11 mouse cellular contexts compared by ENCODE assay signal in the genomic region with DNA sequence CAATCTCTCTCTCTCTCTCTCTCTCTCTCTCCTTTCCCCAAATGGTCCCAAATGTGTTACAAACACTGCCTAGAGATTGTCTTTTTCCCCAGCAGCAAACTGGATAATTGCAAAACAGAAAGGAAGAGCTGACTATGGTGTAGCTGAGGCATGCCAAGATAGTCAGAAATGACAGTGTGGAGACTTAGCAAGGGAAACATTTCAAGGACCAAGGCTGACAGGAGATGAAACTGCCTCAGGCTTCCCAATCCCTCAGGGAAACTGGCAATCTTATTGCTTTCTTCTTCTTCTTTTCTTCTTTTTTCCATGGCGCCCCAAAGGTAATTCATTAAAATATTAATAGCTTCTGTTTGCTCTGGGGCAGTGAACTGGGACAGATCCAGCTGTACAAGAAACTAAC.
A peak's percentile ranks its signal among the peaks of the same experiment; 100 is the strongest.
DNase-seq lines count a peak whose midpoint lies in the region; ATAC-seq lines count a peak whose summit lies in the region.
"Had no signal": no experiment of that assay in that cellular context is flagged by ENCODE, and none has a peak within 500 bp of the region (broad histone marks: within the 10 kb centered on the region; RNA-seq: fewer than 3 reads in every experiment).

No protein-coding gene starts in this region.

- H3K4me2 ChIP-seq in midbrain, embryonic 11.5 days, result no peak overlapping the region
- H3K4me2 ChIP-seq in hindbrain, embryonic 16.5 days (ENCODE audit: low read length), result no peak overlapping the region
- no peak overlapping the region for H3K4me2 ChIP-seq in midbrain, embryonic 14.5 days (ENCODE audit: low read length)
- H3K4me2 ChIP-seq: embryonic facial prominence, embryonic 12.5 days; heart, embryonic 11.5 days; heart, embryonic 15.5 days had no signal

- no peaks in the 10 kb centered on the region for H3K9me3 ChIP-seq in midbrain, embryonic 10.5 days (replicated peaks)
- H3K9me3 ChIP-seq in midbrain, embryonic 11.5 days (ENCODE audit: control insufficient read depth, low read length), result no peaks in the 10 kb centered on the region
- no peaks in the 10 kb centered on the region for H3K9me3 ChIP-seq in hindbrain, embryonic 16.5 days (ENCODE audit: control insufficient read depth, low read length)
- no peaks in the 10 kb centered on the region for H3K9me3 ChIP-seq in midbrain, embryonic 14.5 days (ENCODE audit: control insufficient read depth, low read length)
- H3K9me3 ChIP-seq: embryonic facial prominence, embryonic 12.5 days; heart, embryonic 15.5 days had no signal

- no peaks in the 10 kb centered on the region for H3K27me3 ChIP-seq in midbrain, embryonic 10.5 days (ENCODE audit: low read depth, poor library complexity, severe bottlenecking)
- H3K27me3 ChIP-seq in midbrain, embryonic 11.5 days (ENCODE audit: control insufficient read depth, insufficient read depth, low read length), result no peaks in the 10 kb centered on the region
- H3K27me3 ChIP-seq in hindbrain, embryonic 16.5 days (replicated peaks; ENCODE audit: control insufficient read depth, insufficient read depth, low read length), result no peaks in the 10 kb centered on the region
- H3K27me3 ChIP-seq in midbrain, embryonic 14.5 days (ENCODE audit: control insufficient read depth, insufficient read depth, low read length), result no peaks in the 10 kb centered on the region
- H3K27me3 ChIP-seq: embryonic facial prominence, embryonic 12.5 days; heart, embryonic 15.5 days had no signal

- no peak for DNase-seq in midbrain, embryonic 10.5 days (ENCODE audit: low spot score)
- DNase-seq in midbrain, embryonic 11.5 days (ENCODE audit: low spot score, missing footprints), result no peak
- DNase-seq in midbrain, embryonic 14.5 days, result peak; percentile 67
- no peak for DNase-seq in T-cell, adult 2 months (ENCODE audit: low spot score)
- DNase-seq in kidney, postnatal 4 days, result no peak

- no peak overlapping the region for H3K4me3 ChIP-seq in midbrain, embryonic 10.5 days
- no peak overlapping the region for H3K4me3 ChIP-seq in midbrain, embryonic 11.5 days (ENCODE audit: low read depth, low read length)
- no peak overlapping the region for H3K4me3 ChIP-seq in hindbrain, embryonic 16.5 days (ENCODE audit: low read length)
- H3K4me3 ChIP-seq in midbrain, embryonic 14.5 days (replicated peaks; ENCODE audit: low read depth, low read length), result no peak overlapping the region
- H3K4me3 ChIP-seq: embryonic facial prominence, embryonic 12.5 days; heart, adult 2 months; heart, embryonic 15.5 days had no signal

- no peaks in the 10 kb centered on the region for H3K36me3 ChIP-seq in midbrain, embryonic 10.5 days
- H3K36me3 ChIP-seq in midbrain, embryonic 11.5 days (ENCODE audit: control insufficient read depth, insufficient read depth, low read length), result no peaks in the 10 kb centered on the region
- H3K36me3 ChIP-seq in hindbrain, embryonic 16.5 days (ENCODE audit: control insufficient read depth, insufficient read depth, low read length), result no peaks in the 10 kb centered on the region
- H3K36me3 ChIP-seq in midbrain, embryonic 14.5 days (ENCODE audit: control insufficient read depth, insufficient read depth, low read length), result no peaks in the 10 kb centered on the region
- H3K36me3 ChIP-seq: embryonic facial prominence, embryonic 12.5 days; heart, embryonic 15.5 days had no signal

- 70% methylated on average over 1 of the region's 1 CpGs for WGBS in midbrain, embryonic 10.5 days
- WGBS in midbrain, embryonic 11.5 days, result 59% methylated on average over 1 of the region's 1 CpGs
- WGBS in hindbrain, embryonic 16.5 days, result 65% methylated on average over 1 of the region's 1 CpGs
- WGBS in midbrain, embryonic 14.5 days, result 47% methylated on average over 1 of the region's 1 CpGs

- no peak overlapping the region for H3K9ac ChIP-seq in midbrain, embryonic 11.5 days (ENCODE audit: low read length)
- H3K9ac ChIP-seq in hindbrain, embryonic 16.5 days (ENCODE audit: low read depth, low read length), result no peak overlapping the region
- H3K9ac ChIP-seq in midbrain, embryonic 14.5 days (replicated peaks; ENCODE audit: low read length), result no peak overlapping the region
- H3K9ac ChIP-seq: embryonic facial prominence, embryonic 12.5 days; heart, embryonic 15.5 days had no signal

- H3K27ac ChIP-seq in midbrain, embryonic 10.5 days (replicated peaks), result 0 out of 2 replicates have a peak overlapping the region, but pooled peaks have one; percentile 13
- no peak overlapping the region for H3K27ac ChIP-seq in midbrain, embryonic 11.5 days (ENCODE audit: low read depth, low read length)
- no peak overlapping the region for H3K27ac ChIP-seq in hindbrain, embryonic 16.5 days (ENCODE audit: low read depth, low read length)
- H3K27ac ChIP-seq in midbrain, embryonic 14.5 days (replicated peaks; ENCODE audit: low read depth, low read length), result peak overlapping the region; percentile 46; the same call in 1 of the 2 replicates
- H3K27ac ChIP-seq: embryonic facial prominence, embryonic 12.5 days; heart, adult 2 months; heart, embryonic 15.5 days had no signal

- ATAC-seq in midbrain, embryonic 11.5 days (ENCODE audit: low FRiP score), result no peak
- ATAC-seq in hindbrain, embryonic 16.5 days, result peak; percentile 25; the same call in 1 of the 2 replicates
- ATAC-seq in midbrain, embryonic 14.5 days (ENCODE audit: low FRiP score, low TSS enrichment), result 0 out of 2 replicates have a peak, but pooled peaks have one; percentile 13
- ATAC-seq in megakaryocyte progenitor cell, adult 5-6 weeks (replicated peaks; ENCODE audit: poor library complexity), result no peak

- H3K4me1 ChIP-seq in midbrain, embryonic 10.5 days, result peaks cover 25% of the 10 kb centered on the region
- peaks cover 4% of the 10 kb centered on the region; the same call in 1 of the 2 replicates for H3K4me1 ChIP-seq in midbrain, embryonic 11.5 days (ENCODE audit: control insufficient read depth, insufficient read depth, low read length)
- peaks cover 3% of the 10 kb centered on the region; the same call in 1 of the 2 replicates for H3K4me1 ChIP-seq in hindbrain, embryonic 16.5 days (ENCODE audit: control insufficient read depth, insufficient read depth, low read depth, low read length)
- H3K4me1 ChIP-seq in midbrain, embryonic 14.5 days (ENCODE audit: control insufficient read depth, insufficient read depth, low read length), result peaks cover 9% of the 10 kb centered on the region; the same call in 1 of the 2 replicates
- H3K4me1 ChIP-seq: heart, embryonic 15.5 days had no signal

Comparison
In these comparisons a context has a peak if more than half of its experiments do, and no peak if none do; other contexts are left out.
1. H3K27ac ChIP-seq: peak in midbrain, embryonic 10.5 days (single experiment) and midbrain, embryonic 14.5 days (single experiment); none in midbrain, embryonic 11.5 days (single experiment) and hindbrain, embryonic 16.5 days (single experiment).
2. ATAC-seq: peak in hindbrain, embryonic 16.5 days (single experiment) and midbrain, embryonic 14.5 days (single experiment); none in midbrain, embryonic 11.5 days (single experiment) and megakaryocyte progenitor cell, adult 5-6 weeks (single experiment).